Mouse (Mus musculus) neutrophil, adult 5-6 weeks (primary cell): ENCODE results near the gene D630023F18Rik. TPM values are rescaled to one million over a fixed set of nuclear protein-coding genes. Genes with fewer than 3 reads are reported as not detected.

ENCODE experiments used
- total RNA-seq: library from RNA; stranded (forward); fragments of 200-1000 nt; gene quantifications from 2 replicates; pipeline ENCODE4 v1.2.3, GENCODE M21; 2017

The D630023F18Rik gene
- total RNA-seq, 1 experiment from 2014 or later: not detected

Other genes with a start within 250 kb of the D630023F18Rik start
- gene Plekhm3, start 166.4 kb downstream of the D630023F18Rik start, total RNA-seq: 60.1 and 63.2 TPM in 2 replicates
- not detected in 2 replicates for gene Akr1cl, start 90.5 kb downstream of the D630023F18Rik start, total RNA-seq
- gene Cryge, start 72.1 kb downstream of the D630023F18Rik start, total RNA-seq: not detected in 2 replicates
- not detected in 2 replicates for gene Crygd, start 59.8 kb downstream of the D630023F18Rik start, total RNA-seq
- not detected in 2 replicates for gene Crygc, start 49.5 kb downstream of the D630023F18Rik start, total RNA-seq
- gene Crygb, start 40.9 kb downstream of the D630023F18Rik start, total RNA-seq: not detected in 2 replicates
- gene Cryga, start 19.8 kb downstream of the D630023F18Rik start, total RNA-seq: not detected in 2 replicates
- not detected in 2 replicates for gene Gm28845, start 3.7 kb downstream of the D630023F18Rik start, total RNA-seq
- gene Idh1, start 63.3 kb upstream of the D630023F18Rik start, total RNA-seq: 40.1 and 48.5 TPM in 2 replicates
- 64.1 and 69.4 TPM in 2 replicates for gene Pikfyve, start 63.5 kb upstream of the D630023F18Rik start, total RNA-seq
- gene Pth2r, start 158.8 kb upstream of the D630023F18Rik start, total RNA-seq: 0.12 TPM in 1 of 2 replicates, not detected in the other